Mouse (Mus musculus): ENCODE measurements at regions not wholly inside any gene's neighbourhood (a gene's known extent, or its start where the extent isn't known, plus 50 kb on each side); places are given as distances from the start of the nearest gene placed in this dataset.

DNA sequence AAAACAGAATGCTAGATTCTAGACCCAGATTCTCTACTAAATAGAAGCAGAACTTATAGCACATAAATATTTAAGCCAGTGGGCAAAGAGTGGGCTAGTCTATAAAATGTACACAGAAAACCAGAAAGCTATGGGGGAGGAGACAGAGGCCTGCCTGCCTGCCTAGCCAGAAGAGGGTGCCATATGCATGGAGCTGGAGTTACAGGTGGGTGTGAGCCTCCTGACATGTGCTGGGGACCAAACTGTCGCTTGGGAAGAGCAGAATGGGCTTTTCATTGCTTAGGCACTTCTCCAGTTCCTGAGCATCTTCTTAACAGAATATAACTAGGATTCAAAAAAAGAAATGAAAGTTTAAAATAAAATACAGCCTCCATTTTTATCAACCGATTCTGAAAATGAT is 200.8 kb downstream of the Rap2a start:
- H3K27ac ChIP-seq (replicated peaks; ENCODE audit: low read depth, low read length) = no peak overlapping the region
- H3K4me1 ChIP-seq (ENCODE audit: control insufficient read depth, insufficient read depth, low read length) = no peaks in the 10 kb centered on the region
- H3K4me3 ChIP-seq (replicated peaks; ENCODE audit: low read depth, low read length) = no peak overlapping the region
- no peaks in the 10 kb centered on the region for H3K27me3 ChIP-seq (ENCODE audit: control insufficient read depth, insufficient read depth, low read length)
- H3K4me2 ChIP-seq (ENCODE audit: low read length) = no peak overlapping the region
- DNase-seq (no peak), ATAC-seq (ENCODE audit: low FRiP score, low TSS enrichment) (no peak)
- WGBS = 74% methylated on average over 2 of the region's 2 CpGs
- H3K9me3 ChIP-seq (ENCODE audit: control insufficient read depth, low read length) = no peaks in the 10 kb centered on the region
- no peaks in the 10 kb centered on the region for H3K36me3 ChIP-seq (ENCODE audit: control insufficient read depth, insufficient read depth, low read length)
- H3K9ac ChIP-seq (replicated peaks; ENCODE audit: low read length) = no peak overlapping the region

DNA sequence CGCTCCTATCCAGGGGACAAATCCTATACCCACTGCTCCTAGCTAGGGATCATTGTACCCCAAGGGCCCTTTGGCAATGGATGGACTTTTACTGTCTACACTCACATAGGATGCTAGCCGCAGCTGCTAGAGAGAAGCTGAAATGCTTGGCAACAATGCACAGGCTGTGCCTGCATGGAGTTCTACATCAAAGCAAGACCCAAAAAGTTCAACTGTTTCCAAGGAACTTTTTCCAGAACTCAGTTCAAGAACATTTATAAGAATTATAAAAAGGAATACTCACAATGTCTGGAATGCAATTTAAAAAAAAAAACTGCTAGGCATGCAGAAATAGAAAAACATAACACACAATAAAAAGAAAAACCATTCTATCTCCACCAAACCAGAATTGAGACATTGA is 202.0 kb downstream of the Rap2a start:
- no peaks in the 10 kb centered on the region for H3K4me1 ChIP-seq (ENCODE audit: control insufficient read depth, insufficient read depth, low read length)
- no peaks in the 10 kb centered on the region for H3K36me3 ChIP-seq (ENCODE audit: control insufficient read depth, insufficient read depth, low read length)
- no peak overlapping the region for H3K27ac ChIP-seq (replicated peaks; ENCODE audit: low read depth, low read length)
- ATAC-seq (ENCODE audit: low FRiP score, low TSS enrichment) = no peak
- no peaks in the 10 kb centered on the region for H3K27me3 ChIP-seq (ENCODE audit: control insufficient read depth, insufficient read depth, low read length)
- 96% methylated on average over 2 of the region's 2 CpGs for WGBS
- no peak for DNase-seq
- no peak overlapping the region for H3K9ac ChIP-seq (replicated peaks; ENCODE audit: low read length)
- H3K9me3 ChIP-seq (ENCODE audit: control insufficient read depth, low read length) = no peaks in the 10 kb centered on the region
- H3K4me3 ChIP-seq (replicated peaks; ENCODE audit: low read depth, low read length) = no peak overlapping the region
- H3K4me2 ChIP-seq (ENCODE audit: low read length) = no peak overlapping the region

DNA sequence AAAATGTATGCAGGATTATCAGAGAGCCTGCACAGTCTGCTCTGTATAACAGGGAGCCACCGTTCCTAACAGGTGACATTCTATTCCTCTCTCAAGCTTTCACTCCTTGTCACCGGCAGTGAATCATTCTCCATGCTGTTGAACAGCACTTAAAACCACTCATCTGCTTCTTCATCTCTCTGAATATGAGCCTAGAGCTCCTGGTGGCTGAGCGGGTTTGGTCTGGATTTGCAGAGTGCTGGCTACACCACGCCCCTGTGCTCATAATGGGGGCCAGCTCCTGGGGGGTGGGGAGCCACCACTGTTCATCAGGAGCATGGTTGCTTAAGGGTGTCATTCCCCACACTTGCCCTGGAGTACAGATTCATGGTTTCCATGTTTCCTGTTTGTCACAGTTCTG is 207.0 kb downstream of the Rap2a start:
- Histone ChIP-seq H3K9ac (replicated peaks; ENCODE audit: low read length) (no peak overlapping the region), H3K4me3 (replicated peaks; ENCODE audit: low read depth, low read length) (no peak overlapping the region), H3K4me2 (ENCODE audit: low read length) (no peak overlapping the region), H3K9me3 (ENCODE audit: control insufficient read depth, low read length) (no peaks in the 10 kb centered on the region), H3K27me3 (ENCODE audit: control insufficient read depth, insufficient read depth, low read length) (no peaks in the 10 kb centered on the region), H3K36me3 (ENCODE audit: control insufficient read depth, insufficient read depth, low read length) (no peaks in the 10 kb centered on the region), H3K4me1 (ENCODE audit: control insufficient read depth, insufficient read depth, low read length) (no peaks in the 10 kb centered on the region), H3K27ac (replicated peaks; ENCODE audit: low read depth, low read length) (no peak overlapping the region)
- 85% methylated on average over 4 of the region's 4 CpGs for WGBS
- ATAC-seq (ENCODE audit: low FRiP score, low TSS enrichment) (no peak), DNase-seq (no peak)

DNA sequence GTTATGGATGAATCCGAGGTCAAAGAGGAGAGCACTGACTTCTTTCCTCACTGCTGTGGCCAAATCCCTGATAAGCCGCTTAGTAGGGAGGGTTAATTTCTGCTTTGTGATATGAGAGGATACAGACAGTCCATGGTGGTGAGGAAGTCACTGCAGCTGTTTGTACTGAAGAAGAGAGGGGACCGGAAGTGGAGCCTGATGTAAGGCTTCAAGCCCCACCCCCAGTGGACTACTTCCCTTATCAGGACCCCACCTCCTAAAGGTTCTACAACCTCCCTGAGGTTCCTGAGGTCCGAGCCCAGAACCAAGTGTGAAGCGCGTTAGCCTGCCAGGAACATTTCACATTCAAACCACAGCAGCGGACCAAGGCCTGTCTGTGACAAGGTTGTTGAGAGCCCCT is 207.6 kb downstream of the Rap2a start:
- no peak overlapping the region for H3K9ac ChIP-seq (replicated peaks; ENCODE audit: low read length)
- H3K27me3 ChIP-seq (ENCODE audit: control insufficient read depth, insufficient read depth, low read length) = no peaks in the 10 kb centered on the region
- no peaks in the 10 kb centered on the region for H3K9me3 ChIP-seq (ENCODE audit: control insufficient read depth, low read length)
- H3K27ac ChIP-seq (replicated peaks; ENCODE audit: low read depth, low read length) = no peak overlapping the region
- no peak for DNase-seq
- no peak for ATAC-seq (ENCODE audit: low FRiP score, low TSS enrichment)
- no peaks in the 10 kb centered on the region for H3K36me3 ChIP-seq (ENCODE audit: control insufficient read depth, insufficient read depth, low read length)
- 88% methylated on average over 7 of the region's 7 CpGs for WGBS
- no peak overlapping the region for H3K4me3 ChIP-seq (replicated peaks; ENCODE audit: low read depth, low read length)
- no peak overlapping the region for H3K4me2 ChIP-seq (ENCODE audit: low read length)
- H3K4me1 ChIP-seq (ENCODE audit: control insufficient read depth, insufficient read depth, low read length) = no peaks in the 10 kb centered on the region

DNA sequence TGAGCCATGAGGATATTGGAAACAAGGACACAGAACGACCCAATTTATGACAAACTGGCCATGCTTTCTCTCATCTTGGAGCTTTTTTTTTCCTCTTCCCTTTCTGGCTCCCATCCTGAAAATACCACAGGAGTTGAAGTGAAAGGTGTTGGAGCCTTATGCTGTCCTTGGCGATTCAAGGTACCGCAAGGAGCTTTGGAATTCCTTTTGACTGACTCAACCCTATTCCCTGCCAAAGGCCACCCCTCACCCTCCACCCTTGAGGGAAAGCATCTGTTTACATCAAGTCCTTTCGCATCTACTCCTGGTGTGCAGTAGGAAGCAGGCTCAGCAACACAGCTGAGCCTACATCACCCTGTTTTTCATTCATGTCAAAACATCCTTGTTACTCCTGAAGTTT is 208.5 kb downstream of the Rap2a start:
- H3K36me3 ChIP-seq (ENCODE audit: control insufficient read depth, insufficient read depth, low read length) = no peaks in the 10 kb centered on the region
- H3K27ac ChIP-seq (replicated peaks; ENCODE audit: low read depth, low read length) = no peak overlapping the region
- ATAC-seq (ENCODE audit: low FRiP score, low TSS enrichment) (no peak), DNase-seq (no peak)
- H3K9me3 ChIP-seq (ENCODE audit: control insufficient read depth, low read length) = no peaks in the 10 kb centered on the region
- H3K4me1 ChIP-seq (ENCODE audit: control insufficient read depth, insufficient read depth, low read length) = no peaks in the 10 kb centered on the region
- no peak overlapping the region for H3K9ac ChIP-seq (replicated peaks; ENCODE audit: low read length)
- H3K4me2 ChIP-seq (ENCODE audit: low read length) = no peak overlapping the region
- WGBS = 88% methylated on average over 4 of the region's 4 CpGs
- H3K27me3 ChIP-seq (ENCODE audit: control insufficient read depth, insufficient read depth, low read length) = no peaks in the 10 kb centered on the region
- no peak overlapping the region for H3K4me3 ChIP-seq (replicated peaks; ENCODE audit: low read depth, low read length)

DNA sequence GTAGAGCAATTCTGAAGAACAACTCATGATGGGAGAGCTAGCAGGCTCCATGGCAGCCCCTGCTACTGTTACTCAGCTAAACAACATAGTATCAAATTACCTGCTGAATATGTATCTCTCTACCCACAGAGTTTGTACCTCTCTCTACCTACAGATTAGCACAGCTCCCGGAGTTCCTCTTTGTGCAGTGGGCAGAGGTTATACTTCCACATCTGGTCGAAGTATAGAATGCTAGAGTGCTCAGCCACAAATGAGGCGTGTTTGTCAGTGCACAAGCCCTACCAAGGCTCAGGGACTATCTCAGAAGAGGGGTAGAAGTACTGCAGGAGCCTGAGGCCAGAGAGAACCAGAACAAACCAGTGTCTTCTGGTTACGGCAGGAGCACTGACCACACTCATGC is 211.6 kb upstream of the Ipo5 start:
- DNase-seq (no peak), ATAC-seq (ENCODE audit: low FRiP score, low TSS enrichment) (no peak)
- 79% methylated on average over 4 of the region's 4 CpGs for WGBS
- H3K9me3 ChIP-seq (ENCODE audit: control insufficient read depth, low read length) = no peaks in the 10 kb centered on the region
- H3K4me2 ChIP-seq (ENCODE audit: low read length) = no peak overlapping the region
- no peak overlapping the region for H3K27ac ChIP-seq (replicated peaks; ENCODE audit: low read depth, low read length)
- H3K36me3 ChIP-seq (ENCODE audit: control insufficient read depth, insufficient read depth, low read length) = no peaks in the 10 kb centered on the region
- no peak overlapping the region for H3K4me3 ChIP-seq (replicated peaks; ENCODE audit: low read depth, low read length)
- no peaks in the 10 kb centered on the region for H3K4me1 ChIP-seq (ENCODE audit: control insufficient read depth, insufficient read depth, low read length)
- H3K27me3 ChIP-seq (ENCODE audit: control insufficient read depth, insufficient read depth, low read length) = no peaks in the 10 kb centered on the region
- no peak overlapping the region for H3K9ac ChIP-seq (replicated peaks; ENCODE audit: low read length)

DNA sequence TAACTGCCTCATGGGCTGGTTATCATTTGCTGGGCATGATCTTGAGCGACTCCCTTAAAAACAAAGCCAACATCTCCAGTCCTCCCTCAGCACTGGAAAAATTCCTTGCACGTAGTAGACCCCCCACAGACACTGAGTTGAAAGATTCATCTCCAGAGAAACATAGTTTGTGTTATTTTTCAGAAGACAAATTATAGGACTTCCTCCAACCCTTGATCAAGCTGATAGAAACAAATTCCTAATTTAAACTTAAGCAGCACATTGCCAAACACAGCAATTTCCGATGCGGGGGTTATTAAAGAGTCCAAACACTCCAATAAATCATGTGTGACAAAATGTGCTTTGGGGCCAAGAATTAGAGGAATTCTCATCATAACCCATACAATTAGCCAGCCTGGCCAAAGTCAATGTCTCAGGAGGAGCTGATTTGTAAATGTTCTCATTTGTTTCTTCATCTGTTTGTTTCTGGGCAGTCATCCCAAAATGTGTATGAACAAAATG is 205.7 kb upstream of the Ipo5 start:
- no peak overlapping the region for H3K4me3 ChIP-seq (replicated peaks; ENCODE audit: low read depth, low read length)
- H3K36me3 ChIP-seq (ENCODE audit: control insufficient read depth, insufficient read depth, low read length) = no peaks in the 10 kb centered on the region
- no peak overlapping the region for H3K27ac ChIP-seq (replicated peaks; ENCODE audit: low read depth, low read length)
- no peak overlapping the region for H3K9ac ChIP-seq (replicated peaks; ENCODE audit: low read length)
- H3K27me3 ChIP-seq (ENCODE audit: control insufficient read depth, insufficient read depth, low read length) = no peaks in the 10 kb centered on the region
- no peaks in the 10 kb centered on the region for H3K9me3 ChIP-seq (ENCODE audit: control insufficient read depth, low read length)
- ATAC-seq (ENCODE audit: low FRiP score, low TSS enrichment) (no peak), DNase-seq (no peak)
- 87% methylated on average over 4 of the region's 4 CpGs for WGBS
- H3K4me2 ChIP-seq (ENCODE audit: low read length) = no peak overlapping the region
- no peaks in the 10 kb centered on the region for H3K4me1 ChIP-seq (ENCODE audit: control insufficient read depth, insufficient read depth, low read length)

DNA sequence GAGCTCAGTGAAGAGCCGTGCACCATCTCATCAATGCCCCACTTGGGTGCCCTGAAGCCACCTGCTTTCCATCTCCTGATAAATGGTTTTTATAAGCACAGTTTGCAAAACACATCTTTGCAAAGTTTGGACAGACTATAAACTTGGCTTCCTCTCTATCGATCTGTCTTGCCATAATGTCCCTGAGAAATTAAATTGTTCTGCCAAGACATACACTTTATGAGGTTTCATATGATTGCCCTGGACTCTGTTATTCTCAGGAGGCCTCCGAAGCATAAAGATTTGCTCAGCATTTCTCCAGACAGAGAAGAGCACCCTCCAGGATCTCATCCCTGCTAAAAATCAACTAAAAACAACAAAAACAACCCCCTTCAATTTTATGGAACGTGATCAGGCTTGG is 200.2 kb upstream of the Ipo5 start:
- Histone ChIP-seq H3K4me2 (ENCODE audit: low read length) (no peak overlapping the region), H3K27ac (replicated peaks; ENCODE audit: low read depth, low read length) (no peak overlapping the region), H3K9ac (replicated peaks; ENCODE audit: low read length) (no peak overlapping the region), H3K4me1 (ENCODE audit: control insufficient read depth, insufficient read depth, low read length) (no peaks in the 10 kb centered on the region), H3K9me3 (ENCODE audit: control insufficient read depth, low read length) (no peaks in the 10 kb centered on the region), H3K27me3 (ENCODE audit: control insufficient read depth, insufficient read depth, low read length) (no peaks in the 10 kb centered on the region), H3K4me3 (replicated peaks; ENCODE audit: low read depth, low read length) (no peak overlapping the region), H3K36me3 (ENCODE audit: control insufficient read depth, insufficient read depth, low read length) (no peaks in the 10 kb centered on the region)
- ATAC-seq (ENCODE audit: low FRiP score, low TSS enrichment) = no peak
- no peak for DNase-seq
- WGBS = 95% methylated on average over 4 of the region's 4 CpGs

DNA sequence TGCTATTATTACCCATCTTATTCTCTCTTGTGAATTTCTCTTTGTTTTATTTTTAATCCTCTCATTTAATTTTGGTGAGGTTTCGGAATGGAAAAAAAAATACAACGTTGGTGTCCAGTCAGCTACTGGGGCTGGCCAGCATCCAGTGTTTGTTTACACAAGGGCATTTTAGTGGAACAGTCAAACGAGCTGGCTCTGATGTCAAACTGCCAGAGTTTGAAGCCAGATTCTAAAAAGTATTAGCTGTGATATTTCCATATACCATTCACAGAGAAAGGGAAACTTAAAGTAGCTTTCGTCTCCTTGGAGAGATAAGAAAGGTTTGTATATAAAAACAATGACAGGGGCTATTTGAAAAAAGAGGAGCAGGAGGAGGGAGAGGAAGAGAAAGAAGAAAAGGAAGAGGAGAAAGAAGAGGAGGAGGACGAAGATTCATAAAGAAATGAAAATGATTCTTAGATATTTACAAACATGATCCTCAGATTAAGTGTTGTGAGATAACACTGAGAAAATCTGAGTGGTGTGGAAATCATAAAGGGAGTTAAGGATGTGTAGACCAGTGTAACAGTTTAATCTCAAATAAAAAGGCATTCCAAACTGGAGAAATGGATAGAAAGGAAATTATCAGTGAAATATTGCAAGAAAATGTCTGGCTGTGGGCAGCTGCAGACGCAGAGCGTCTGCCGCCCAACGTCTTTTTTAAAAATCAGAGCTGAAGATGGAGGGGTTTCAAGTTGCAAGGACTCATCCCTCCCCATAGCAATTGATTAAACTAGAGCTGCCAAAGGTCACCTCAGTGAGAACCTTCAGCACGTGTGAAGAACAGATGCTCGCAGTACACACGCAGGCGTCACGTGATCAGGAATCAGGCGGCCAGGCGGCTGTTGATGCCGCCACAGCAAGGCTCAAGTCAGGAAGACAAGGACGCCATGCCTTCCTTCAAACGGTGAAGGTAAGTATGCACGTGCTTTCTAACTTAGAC is 190.3 kb upstream of the Ipo5 start:
- Histone ChIP-seq H3K9me3 (ENCODE audit: control insufficient read depth, low read length) (no peaks in the 10 kb centered on the region), H3K27me3 (ENCODE audit: control insufficient read depth, insufficient read depth, low read length) (no peaks in the 10 kb centered on the region), H3K4me1 (ENCODE audit: control insufficient read depth, insufficient read depth, low read length) (no peaks in the 10 kb centered on the region), H3K9ac (replicated peaks; ENCODE audit: low read length) (no peak overlapping the region), H3K4me2 (ENCODE audit: low read length) (no peak overlapping the region), H3K27ac (replicated peaks; ENCODE audit: low read depth, low read length) (no peak overlapping the region), H3K36me3 (ENCODE audit: control insufficient read depth, insufficient read depth, low read length) (no peaks in the 10 kb centered on the region), H3K4me3 (replicated peaks; ENCODE audit: low read depth, low read length) (no peak overlapping the region)
- ATAC-seq (ENCODE audit: low FRiP score, low TSS enrichment) (no peak), DNase-seq (no peak)
- WGBS = 82% methylated on average over 20 of the region's 20 CpGs
